Mouse (Mus musculus) forebrain, embryonic 12.5 days (tissue): ENCODE measurements at regions not wholly inside any gene's neighbourhood (a gene's known extent, or its start where the extent isn't known, plus 50 kb on each side); places are given as distances from the start of the nearest gene placed in this dataset.

Experiments
- ATAC-seq: fragments of 200-750 bp; cut with Nextera tagmentation; 2 replicates; pipeline ENCODE4 v1.8.0; 2017; ENCODE audit warnings: moderate TSS enrichment; ENCODE audit not compliant: low FRiP score
- H3K27ac ChIP-seq: fragments of 300-500 bp; sonication (generic); 2 replicates; pipeline ENCODE4 v1.5.1; 2016; ENCODE audit warnings: mild to moderate bottlenecking
- H3K27me3 ChIP-seq: fragments of 300-500 bp; sonication (generic); 2 replicates; pipeline ENCODE4 v1.6.1; 2016; ENCODE audit warnings: mild to moderate bottlenecking
- H3K36me3 ChIP-seq: fragments of 300-500 bp; sonication (generic); replicated peaks from 2 replicates; pipeline ENCODE4 v1.6.1; 2016; ENCODE audit warnings: mild to moderate bottlenecking
- H3K4me1 ChIP-seq: fragments of 300-500 bp; sonication (generic); 2 replicates; pipeline ENCODE4 v1.6.1; 2016
- H3K4me2 ChIP-seq: fragments of 300-500 bp; sonication (generic); 2 replicates; pipeline ENCODE4 v1.6.1; 2016; ENCODE audit warnings: mild to moderate bottlenecking, moderate library complexity
- H3K4me3 ChIP-seq: fragments of 300-500 bp; sonication (generic); replicated peaks from 2 replicates; pipeline ENCODE4 v1.5.1; 2016; ENCODE audit warnings: mild to moderate bottlenecking
- H3K9ac ChIP-seq: fragments of 300-500 bp; sonication (generic); 2 replicates; pipeline ENCODE4 v1.6.1; 2016; ENCODE audit warnings: mild to moderate bottlenecking
- H3K9me3 ChIP-seq: fragments of 300-500 bp; sonication (generic); 2 replicates; pipeline ENCODE4 v1.6.1; 2016
- WGBS: fragments of 180-500 bp; shearing (Covaris S2); methylation state at CpG from one replicate; pipeline ENCODE4 v1.1.7; 2016; 5-methylcytosine and 5-hydroxymethylcytosine counted together

GRCm38 (mm10) chr3:54993761-54994160, 61.5 kb downstream of the Ccna1 start:
- ATAC-seq = no peak
- H3K4me3 ChIP-seq = no peak overlapping the region
- peaks cover 11% of the 10 kb centered on the region for H3K4me1 ChIP-seq
- no peak overlapping the region for H3K4me2 ChIP-seq
- no peaks in the 10 kb centered on the region for H3K9me3 ChIP-seq
- H3K27me3 ChIP-seq = no peaks in the 10 kb centered on the region
- no peak overlapping the region for H3K9ac ChIP-seq
- H3K36me3 ChIP-seq = no peaks in the 10 kb centered on the region
- H3K27ac ChIP-seq = no peak overlapping the region
- WGBS = 86% methylated on average over 6 of the region's 6 CpGs

DNA sequence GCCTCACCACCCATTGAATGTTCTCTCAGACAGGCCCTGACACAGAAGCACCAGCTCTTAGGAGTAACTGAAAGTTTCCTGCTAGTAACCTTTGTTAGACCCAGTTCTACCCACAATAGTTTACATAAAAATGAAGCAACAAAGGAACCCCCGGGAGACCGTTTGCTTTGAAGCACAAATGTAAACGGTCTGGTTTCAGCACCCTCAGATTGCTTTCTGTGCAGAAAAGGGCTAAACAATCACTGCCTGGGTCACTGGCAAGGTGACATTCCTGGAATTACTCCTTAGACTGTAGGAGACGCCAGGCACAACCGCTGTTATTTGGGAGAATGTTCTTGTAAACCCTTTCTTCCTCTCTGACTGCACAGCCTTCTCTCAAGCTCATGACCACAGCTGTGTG, 65.2 kb downstream of the Ccna1 start:
- 28% methylated on average over 5 of the region's 5 CpGs for WGBS
- H3K4me1 ChIP-seq = peaks cover 16% of the 10 kb centered on the region
- no peak overlapping the region for H3K4me3 ChIP-seq
- no peaks in the 10 kb centered on the region for H3K27me3 ChIP-seq
- no peaks in the 10 kb centered on the region for H3K9me3 ChIP-seq
- no peak overlapping the region for H3K4me2 ChIP-seq
- no peak for ATAC-seq
- H3K27ac ChIP-seq = no peak overlapping the region
- no peak overlapping the region for H3K9ac ChIP-seq
- no peaks in the 10 kb centered on the region for H3K36me3 ChIP-seq

DNA sequence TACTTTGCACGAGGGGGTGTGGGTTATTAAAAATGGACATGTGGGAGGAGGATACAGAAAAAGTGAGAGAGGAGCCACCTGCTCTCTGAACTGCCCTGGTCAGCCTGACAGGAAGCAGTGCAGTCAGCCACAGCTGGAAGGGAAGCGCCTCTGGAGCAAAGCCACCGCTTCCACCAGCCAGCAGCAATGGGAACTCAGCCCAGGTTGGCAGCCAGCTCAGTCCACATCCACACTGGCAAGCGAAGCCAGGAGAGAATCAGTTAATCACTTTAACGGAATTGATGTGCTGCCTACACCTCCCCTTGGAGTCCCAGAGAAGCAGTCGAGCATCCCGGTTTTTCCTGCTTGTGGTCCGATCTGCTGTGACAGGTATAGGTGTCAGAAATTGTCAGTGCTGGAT, 65.9 kb downstream of the Ccna1 start:
- H3K9ac ChIP-seq = no peak overlapping the region
- H3K27ac ChIP-seq = no peak overlapping the region
- no peak overlapping the region for H3K4me2 ChIP-seq
- whole genome bisulfite sequencing = 70% methylated on average over 8 of the region's 8 CpGs
- peaks cover 17% of the 10 kb centered on the region for H3K4me1 ChIP-seq
- H3K36me3 ChIP-seq = no peaks in the 10 kb centered on the region
- no peak for ATAC-seq
- H3K4me3 ChIP-seq = no peak overlapping the region
- no peaks in the 10 kb centered on the region for H3K9me3 ChIP-seq
- H3K27me3 ChIP-seq = no peaks in the 10 kb centered on the region

DNA sequence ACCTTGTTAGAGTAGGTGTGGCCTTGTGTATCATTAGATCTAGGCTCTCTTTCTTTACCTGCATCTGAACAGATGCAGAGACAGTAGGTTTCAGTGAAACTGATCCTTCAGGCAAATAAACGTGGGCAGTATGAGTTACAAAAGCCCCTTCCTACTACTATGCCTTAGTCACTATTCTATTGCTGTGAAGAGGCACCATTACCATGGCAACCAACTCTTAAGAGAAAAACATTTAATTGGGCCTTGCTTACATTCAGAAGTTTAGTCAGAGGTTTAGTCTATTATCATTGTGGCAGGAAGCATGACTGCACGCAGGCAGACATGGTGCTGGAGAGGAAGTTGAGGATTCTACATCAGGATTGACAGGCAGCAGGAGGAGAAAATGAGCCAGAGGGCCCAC, 65.8 kb upstream of the Sertm1 start:
- no peaks in the 10 kb centered on the region for H3K27me3 ChIP-seq
- no peak for ATAC-seq
- H3K27ac ChIP-seq = no peak overlapping the region
- H3K4me2 ChIP-seq = no peak overlapping the region
- H3K9ac ChIP-seq = no peak overlapping the region
- 0 out of 2 replicates have a peak, but pooled peaks cover 3% of the 10 kb centered on the region for H3K9me3 ChIP-seq
- H3K36me3 ChIP-seq = no peaks in the 10 kb centered on the region
- no peak overlapping the region for H3K4me3 ChIP-seq
- WGBS = 42% methylated on average over 2 of the region's 2 CpGs
- peaks cover 4% of the 10 kb centered on the region; the same call in 1 of the 2 replicates for H3K4me1 ChIP-seq

DNA sequence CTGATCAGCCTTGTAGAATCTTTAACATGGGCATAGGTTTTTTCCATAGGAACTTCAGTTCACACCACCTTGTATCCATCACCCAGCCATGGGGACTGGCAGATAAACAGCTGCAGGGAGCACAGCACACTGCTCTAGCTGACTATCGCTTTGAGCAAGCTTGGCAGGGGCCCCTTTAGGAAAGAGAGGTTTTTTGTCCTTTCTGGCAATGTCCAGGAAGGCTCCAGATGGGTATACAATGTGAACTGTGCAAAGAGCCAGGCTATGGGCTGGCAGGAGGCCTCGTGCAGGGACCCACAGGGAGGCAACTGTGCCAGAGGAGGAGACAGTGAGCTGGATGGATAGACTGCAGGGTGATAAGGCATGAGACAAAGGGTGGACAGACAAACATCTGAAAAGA, 64.6 kb upstream of the Sertm1 start:
- no peaks in the 10 kb centered on the region for H3K27me3 ChIP-seq
- H3K36me3 ChIP-seq = no peaks in the 10 kb centered on the region
- no peak overlapping the region for H3K9ac ChIP-seq
- WGBS = 65% methylated on average over 2 of the region's 2 CpGs
- H3K27ac ChIP-seq = no peak overlapping the region
- H3K4me1 ChIP-seq = peaks cover 4% of the 10 kb centered on the region; the same call in 1 of the 2 replicates
- H3K9me3 ChIP-seq = 0 out of 2 replicates have a peak, but pooled peaks cover 3% of the 10 kb centered on the region
- no peak overlapping the region for H3K4me3 ChIP-seq
- ATAC-seq = no peak
- H3K4me2 ChIP-seq = no peak overlapping the region

- no peaks in the 10 kb centered on the region for H3K36me3 ChIP-seq
- H3K27me3 ChIP-seq = no peaks in the 10 kb centered on the region
- peak overlapping the region; percentile 53 for H3K27ac ChIP-seq
- H3K4me3 ChIP-seq = no peak overlapping the region
- no peak overlapping the region for H3K9ac ChIP-seq
- H3K4me1 ChIP-seq = peaks cover 16% of the 10 kb centered on the region
- no peak overlapping the region for H3K4me2 ChIP-seq
- H3K9me3 ChIP-seq = no peaks in the 10 kb centered on the region
- WGBS = 28% methylated on average over 6 of the region's 6 CpGs
- peak; percentile 64 for ATAC-seq
Observed at GRCm38 (mm10) chr3:54965512-54965911, 49.8 kb upstream of the Sertm1 start.
